Mouse (Mus musculus): Measurements from ENCODE around the gene Slc6a6. TPM values are rescaled to one million over a fixed set of nuclear protein-coding genes. Genes with fewer than 3 reads are reported as not detected.

Gene Slc6a6
- polyA plus RNA-seq, 1 experiment = 98.2 TPM

DNA sequence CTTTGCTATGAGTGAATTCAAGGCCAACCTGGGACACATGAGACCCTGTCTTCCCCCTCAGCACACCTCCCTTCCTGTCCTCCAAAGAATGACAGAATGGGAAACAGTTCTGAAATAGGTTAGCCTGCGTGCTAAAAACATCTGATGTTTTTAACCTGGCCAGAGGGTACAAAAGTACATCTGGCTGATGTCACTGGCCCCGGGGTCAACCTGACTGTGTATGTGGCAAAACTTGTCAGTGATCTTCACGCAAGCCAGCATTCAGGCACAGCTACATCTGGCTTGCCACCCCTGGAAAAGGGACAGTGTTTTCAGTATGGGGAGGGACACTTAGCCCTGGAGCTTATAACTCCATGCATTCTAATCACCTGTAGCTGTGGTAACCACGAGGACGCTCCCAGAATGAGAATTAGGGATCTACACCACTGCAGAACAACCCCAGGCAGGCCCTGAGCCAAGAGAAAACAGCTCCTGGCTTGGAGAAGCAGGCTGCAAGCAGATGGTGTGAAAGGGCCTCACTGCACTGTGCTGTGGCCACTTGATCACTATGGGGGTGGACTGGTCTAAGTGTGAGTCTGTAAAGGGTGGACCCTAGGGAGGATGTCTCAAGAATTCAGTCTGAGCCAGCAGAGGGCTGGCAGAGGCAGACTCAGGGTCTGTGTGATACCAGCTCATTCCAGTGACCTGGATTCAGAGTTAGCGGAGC lies 35.3 kb downstream of the Slc6a6 start:
- TF ChIP-seq USF1 (IDR thresholded peaks at IDR 0.05; ENCODE audit: low read depth) (no peak), POLR2AphosphoS2 (IDR thresholded peaks at IDR 0.05; ENCODE audit: insufficient read length, low read depth) (no peak), POLR2A (IDR thresholded peaks at IDR 0.05; ENCODE audit: insufficient read length, low read depth) (no peak), MYOD1 (IDR thresholded peaks at IDR 0.05; ENCODE audit: control insufficient read depth in 1 of 3, insufficient read length in 2 of 3, low read depth in 2 of 3) (no peak), TCF3 (IDR thresholded peaks at IDR 0.05; ENCODE audit: insufficient read length, low read depth) (no peak), TCF12 (IDR thresholded peaks at IDR 0.05; ENCODE audit: insufficient read depth, poor library complexity, severe bottlenecking) (no peak), CEBPB (IDR thresholded peaks at IDR 0.05; ENCODE audit: insufficient read depth, poor library complexity, severe bottlenecking) (no peak), MYOG (IDR thresholded peaks at IDR 0.05; ENCODE audit: control insufficient read depth in 1 of 3, insufficient read depth in 1 of 3, insufficient read length in 2 of 3, low read depth in 2 of 3) (no peak), SRF (IDR thresholded peaks at IDR 0.05; ENCODE audit: control insufficient read depth, insufficient read length, low read depth) (no peak), MAX (IDR thresholded peaks at IDR 0.05; ENCODE audit: low read depth) (no peak), REST (IDR thresholded peaks at IDR 0.05; ENCODE audit: insufficient read depth, insufficient read length) (no peak), E2F4 (IDR thresholded peaks at IDR 0.05; ENCODE audit: insufficient read depth) (no peak)
- Histone ChIP-seq H3K4me2 (ENCODE audit: low read depth) (no peak overlapping the region), H3K79me2 (ENCODE audit: control insufficient read depth, insufficient read depth) (peaks cover 55% of the 10 kb centered on the region), H3K27me3 (ENCODE audit: control insufficient read depth, insufficient read depth, insufficient read length) (no peaks in the 10 kb centered on the region), H3K4me3 (no peak overlapping the region), H3ac (ENCODE audit: control insufficient read depth, insufficient read length) (no peak overlapping the region), H3K36me3 (ENCODE audit: control insufficient read depth, insufficient read depth) (peaks cover 37% of the 10 kb centered on the region)

DNA sequence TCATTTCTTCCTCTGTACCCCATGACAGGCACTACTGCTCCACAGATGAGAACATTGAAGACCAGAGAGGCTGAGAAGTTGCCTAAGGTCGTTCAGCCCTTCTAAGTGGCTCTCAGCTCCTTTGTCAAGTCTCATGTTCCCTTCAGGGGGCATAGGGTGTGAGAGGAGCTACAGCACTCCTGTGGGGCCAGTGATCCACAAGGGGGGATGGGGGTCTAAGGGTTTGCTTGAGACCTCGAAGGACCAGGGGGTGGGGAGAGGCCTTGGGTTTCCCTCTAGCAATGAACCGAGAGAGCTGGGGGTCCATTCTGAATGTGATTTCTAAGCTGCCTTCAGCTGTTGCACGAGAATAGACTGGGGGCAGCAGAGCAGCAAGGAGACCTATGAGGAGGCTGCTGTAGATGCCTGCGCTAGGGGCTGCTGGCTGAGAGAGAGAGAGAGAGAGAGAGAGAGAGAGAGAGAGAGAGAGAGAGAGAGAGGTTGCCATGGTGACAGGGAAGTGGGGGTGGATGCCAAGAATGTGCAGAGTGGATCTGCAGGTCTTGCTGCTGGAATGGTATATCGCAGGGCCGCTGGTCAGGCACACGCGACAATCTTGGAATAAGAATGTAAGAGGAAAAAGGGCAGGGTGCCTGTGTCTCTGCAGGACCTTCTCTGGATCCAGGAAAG lies 36.1 kb downstream of the Slc6a6 start:
- Histone ChIP-seq H3ac (ENCODE audit: control insufficient read depth, insufficient read length) (no peak overlapping the region), H3K36me3 (ENCODE audit: control insufficient read depth, insufficient read depth) (peaks cover 45% of the 10 kb centered on the region), H3K4me3 (no peak overlapping the region), H3K79me2 (ENCODE audit: control insufficient read depth, insufficient read depth) (peaks cover 47% of the 10 kb centered on the region), H3K4me2 (ENCODE audit: low read depth) (no peak overlapping the region), H3K27me3 (ENCODE audit: control insufficient read depth, insufficient read depth, insufficient read length) (no peaks in the 10 kb centered on the region)
- no peak for TF ChIP-seq REST (IDR thresholded peaks at IDR 0.05; ENCODE audit: insufficient read depth, insufficient read length)
- TF ChIP-seq CEBPB (IDR thresholded peaks at IDR 0.05; ENCODE audit: insufficient read depth, poor library complexity, severe bottlenecking) = no peak
- no peak for TF ChIP-seq MYOD1 (IDR thresholded peaks at IDR 0.05; ENCODE audit: control insufficient read depth in 1 of 3, insufficient read length in 2 of 3, low read depth in 2 of 3)
- no peak for TF ChIP-seq SRF (IDR thresholded peaks at IDR 0.05; ENCODE audit: control insufficient read depth, insufficient read length, low read depth)
- TF ChIP-seq TCF3 (IDR thresholded peaks at IDR 0.05; ENCODE audit: insufficient read length, low read depth) = no peak
- TF ChIP-seq POLR2AphosphoS2 (IDR thresholded peaks at IDR 0.05; ENCODE audit: insufficient read length, low read depth) = no peak
- no peak for TF ChIP-seq MAX (IDR thresholded peaks at IDR 0.05; ENCODE audit: low read depth)
- no peak for TF ChIP-seq POLR2A (IDR thresholded peaks at IDR 0.05; ENCODE audit: insufficient read length, low read depth)
- TF ChIP-seq E2F4 (IDR thresholded peaks at IDR 0.05; ENCODE audit: insufficient read depth) = no peak
- TF ChIP-seq USF1 (IDR thresholded peaks at IDR 0.05; ENCODE audit: low read depth) = no peak
- TF ChIP-seq TCF12 (IDR thresholded peaks at IDR 0.05; ENCODE audit: insufficient read depth, poor library complexity, severe bottlenecking) = no peak
- no peak for TF ChIP-seq MYOG (IDR thresholded peaks at IDR 0.05; ENCODE audit: control insufficient read depth in 1 of 3, insufficient read depth in 1 of 3, insufficient read length in 2 of 3, low read depth in 2 of 3)

DNA sequence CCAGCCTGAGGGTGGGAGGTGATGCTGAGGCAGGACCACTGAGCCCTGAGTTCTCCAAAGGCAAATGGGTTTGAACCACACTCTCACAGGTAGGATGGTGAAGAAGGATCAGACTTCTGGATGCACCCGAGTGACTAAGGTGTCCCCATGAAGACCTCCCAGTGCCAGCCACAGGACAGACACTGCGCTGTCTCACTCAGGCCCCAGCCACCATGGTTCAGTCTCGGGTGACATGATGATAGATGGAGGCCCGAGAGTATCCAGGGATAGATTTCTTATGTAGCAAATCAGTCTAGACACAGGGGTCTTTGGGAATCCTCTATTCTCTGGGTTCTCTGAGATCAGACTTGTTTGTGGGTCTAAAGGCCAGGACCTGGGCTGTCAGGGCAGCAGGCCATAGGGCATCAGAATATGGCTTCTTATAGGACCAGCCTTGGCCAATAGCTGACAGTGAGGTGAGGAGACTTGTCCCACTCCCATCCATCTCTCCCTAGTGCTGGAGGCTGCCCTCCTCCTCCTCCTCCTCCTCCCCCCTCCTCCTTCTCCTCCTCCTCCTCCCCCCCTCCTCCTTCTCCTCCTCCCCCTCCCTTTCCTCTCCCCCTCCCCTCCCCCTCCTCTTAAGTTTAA lies 36.8 kb downstream of the Slc6a6 start:
- H3K36me3 ChIP-seq (ENCODE audit: control insufficient read depth, insufficient read depth) = peaks cover 48% of the 10 kb centered on the region
- no peak overlapping the region for H3ac ChIP-seq (ENCODE audit: control insufficient read depth, insufficient read length)
- H3K79me2 ChIP-seq (ENCODE audit: control insufficient read depth, insufficient read depth) = peaks cover 40% of the 10 kb centered on the region
- TF ChIP-seq TCF12 (IDR thresholded peaks at IDR 0.05; ENCODE audit: insufficient read depth, poor library complexity, severe bottlenecking) (no peak), MYOD1 (IDR thresholded peaks at IDR 0.05; ENCODE audit: control insufficient read depth in 1 of 3, insufficient read length in 2 of 3, low read depth in 2 of 3) (no peak), USF1 (IDR thresholded peaks at IDR 0.05; ENCODE audit: low read depth) (no peak), MYOG (IDR thresholded peaks at IDR 0.05; ENCODE audit: control insufficient read depth in 1 of 3, insufficient read depth in 1 of 3, insufficient read length in 2 of 3, low read depth in 2 of 3) (no peak), E2F4 (IDR thresholded peaks at IDR 0.05; ENCODE audit: insufficient read depth) (no peak), POLR2AphosphoS2 (IDR thresholded peaks at IDR 0.05; ENCODE audit: insufficient read length, low read depth) (no peak), TCF3 (IDR thresholded peaks at IDR 0.05; ENCODE audit: insufficient read length, low read depth) (no peak), SRF (IDR thresholded peaks at IDR 0.05; ENCODE audit: control insufficient read depth, insufficient read length, low read depth) (no peak), MAX (IDR thresholded peaks at IDR 0.05; ENCODE audit: low read depth) (no peak), CEBPB (IDR thresholded peaks at IDR 0.05; ENCODE audit: insufficient read depth, poor library complexity, severe bottlenecking) (no peak)
- no peak overlapping the region for H3K4me3 ChIP-seq
- no peak overlapping the region for H3K4me2 ChIP-seq (ENCODE audit: low read depth)
- no peaks in the 10 kb centered on the region for H3K27me3 ChIP-seq (ENCODE audit: control insufficient read depth, insufficient read depth, insufficient read length)

DNA sequence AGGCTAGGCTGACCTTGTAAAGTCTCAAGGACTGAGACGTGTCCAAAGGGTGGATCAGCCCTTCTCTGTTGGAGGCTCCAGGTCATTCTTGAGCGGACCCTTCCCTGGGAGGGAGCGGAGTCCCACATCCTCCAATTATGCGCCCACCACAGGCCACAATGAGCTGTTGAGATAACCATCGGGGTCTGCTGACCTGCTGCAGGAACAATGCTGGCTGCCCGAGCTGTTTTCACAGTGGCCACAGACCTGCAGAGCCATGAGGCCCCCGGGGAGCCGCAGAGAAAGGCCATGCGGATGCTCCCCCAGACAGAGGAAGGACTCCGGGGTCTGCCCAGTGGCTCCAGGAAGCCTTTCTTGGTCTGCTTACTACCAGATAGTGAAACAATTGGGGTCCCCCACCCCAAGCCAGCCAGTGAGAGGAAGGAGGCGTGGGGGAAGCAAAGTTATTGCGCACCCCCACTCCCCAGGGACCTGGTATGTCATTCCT lies 37.4 kb downstream of the Slc6a6 start:
- Histone ChIP-seq H3ac (ENCODE audit: control insufficient read depth, insufficient read length) (no peak overlapping the region), H3K79me2 (ENCODE audit: control insufficient read depth, insufficient read depth) (peaks cover 34% of the 10 kb centered on the region), H3K4me2 (ENCODE audit: low read depth) (no peak overlapping the region), H3K36me3 (ENCODE audit: control insufficient read depth, insufficient read depth) (peaks cover 48% of the 10 kb centered on the region), H3K27me3 (ENCODE audit: control insufficient read depth, insufficient read depth, insufficient read length) (no peaks in the 10 kb centered on the region), H3K4me3 (no peak overlapping the region)
- no peak for TF ChIP-seq E2F4 (IDR thresholded peaks at IDR 0.05; ENCODE audit: insufficient read depth)
- TF ChIP-seq SRF (IDR thresholded peaks at IDR 0.05; ENCODE audit: control insufficient read depth, insufficient read length, low read depth) = no peak

Data from myocyte (in vitro differentiated cells).